Mouse (Mus musculus) layer of hippocampus, postnatal 14 days (tissue): ENCODE results near the gene Fbxl17. TPM values are rescaled to one million over a fixed set of nuclear protein-coding genes. Genes with fewer than 3 reads are reported as not detected.

Source experiments
- DNase-seq, 2 experiments: peaks; one replicate each; pipeline ENCODE4 v3.0.0; 2021 to 2022; ENCODE audit warnings: low spot score in 2 of 2, mixed read lengths in 1 of 2
- total RNA-seq, 2 experiments: library from RNA; stranded (reverse); gene quantifications; 2 replicates each; pipeline ENCODE4 v1.2.3; 2021

The Fbxl17 gene
- total RNA-seq, 2 experiments from 2014 or later = 50.6 to 56.8 TPM

DNA sequence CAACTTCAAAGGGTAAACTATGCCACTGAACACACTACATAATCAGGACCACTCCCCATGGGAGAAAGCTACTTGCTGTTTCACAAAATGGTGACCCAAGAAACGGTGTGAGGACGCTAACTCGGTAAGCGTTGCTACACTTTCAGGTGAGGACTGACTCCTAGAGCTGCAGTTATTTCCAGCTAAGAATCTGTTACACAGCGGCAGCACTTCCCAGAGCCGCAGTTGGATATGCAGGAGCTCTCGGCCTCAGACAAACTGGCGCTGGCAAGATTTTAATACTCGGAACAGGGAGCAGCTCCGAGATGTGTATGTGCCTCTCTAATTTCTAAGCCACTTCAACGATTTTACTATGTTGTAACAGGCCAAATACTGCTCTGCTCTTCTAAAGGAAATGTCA, 157.4 kb downstream of the Fbxl17 start:
- no peak for DNase-seq

DNA sequence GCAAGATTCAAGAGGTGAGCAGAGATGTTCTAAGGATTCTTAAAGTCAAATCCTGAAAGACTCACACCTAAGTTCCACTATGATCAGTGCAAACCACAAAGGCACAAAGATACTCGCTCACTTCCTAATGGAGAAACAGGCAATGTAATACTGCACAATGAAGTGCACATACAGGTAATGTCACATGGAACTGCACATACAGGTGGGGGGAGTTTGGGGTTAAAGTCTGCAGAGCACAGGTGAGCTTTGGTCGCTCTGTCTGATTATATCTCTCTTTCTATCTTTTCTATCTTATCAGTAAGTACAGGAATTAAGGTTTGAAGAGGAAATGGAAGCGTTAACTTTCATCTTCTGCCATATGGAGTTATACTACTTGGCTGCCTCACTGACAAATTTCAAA, 158.6 kb downstream of the Fbxl17 start:
- no peak for DNase-seq

DNA sequence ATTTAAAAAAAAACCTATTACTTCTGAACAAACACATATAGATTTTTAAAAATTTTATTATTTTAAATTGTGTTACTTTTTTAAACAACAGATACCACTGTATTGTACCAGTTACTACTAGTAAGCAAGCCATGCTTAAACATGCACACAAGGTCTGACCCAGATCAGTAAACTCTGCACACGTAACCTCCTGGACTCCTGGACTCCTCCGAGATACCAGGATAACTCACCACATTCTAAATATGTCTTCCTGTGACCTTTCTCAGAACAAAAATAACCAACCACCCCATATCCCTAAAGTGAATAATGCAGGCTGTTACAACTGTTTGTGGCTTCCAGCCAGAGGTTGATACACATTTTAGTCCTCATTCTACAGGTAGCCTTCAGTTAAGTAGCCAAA, 170.9 kb downstream of the Fbxl17 start:
- DNase-seq = no peak

DNA sequence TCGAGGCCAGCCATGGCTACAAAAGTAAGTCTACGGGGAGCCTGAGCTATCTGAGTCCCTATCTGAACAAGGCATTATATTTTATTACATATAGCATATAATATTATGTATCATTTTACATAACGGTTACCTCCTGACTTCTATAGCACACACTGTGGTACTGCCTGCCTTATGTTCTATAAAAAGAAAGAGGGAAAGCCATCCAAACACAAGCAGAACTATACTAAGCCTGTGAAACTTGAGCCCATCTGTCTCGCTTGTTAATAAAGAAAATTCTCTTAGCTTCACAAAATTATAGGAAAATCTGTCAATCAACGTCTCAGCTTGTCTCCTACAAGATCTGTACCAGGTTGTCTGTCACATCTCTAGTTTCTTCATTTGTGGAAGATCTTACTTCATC, 173.6 kb downstream of the Fbxl17 start:
- DNase-seq = peak in 1 of 2 experiments; percentile 34

DNA sequence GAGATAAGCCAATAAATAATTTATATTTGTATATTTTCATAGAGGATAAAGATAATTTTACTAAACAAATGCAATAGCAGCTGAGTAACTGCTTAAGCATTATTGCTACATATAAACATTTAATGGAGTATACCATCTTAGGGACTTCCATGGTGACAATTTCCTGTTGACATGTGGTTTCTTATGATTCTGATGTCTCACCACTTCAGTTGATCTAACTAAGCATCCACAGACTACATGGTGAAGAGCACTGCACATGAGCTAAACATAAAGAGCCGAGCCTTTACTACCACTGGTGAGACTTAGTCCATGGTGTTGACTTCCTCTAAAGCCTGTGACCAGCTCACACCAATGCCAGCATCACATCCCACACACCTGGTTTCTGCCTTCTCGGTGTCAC, 175.1 kb downstream of the Fbxl17 start:
- no peak for DNase-seq

DNA sequence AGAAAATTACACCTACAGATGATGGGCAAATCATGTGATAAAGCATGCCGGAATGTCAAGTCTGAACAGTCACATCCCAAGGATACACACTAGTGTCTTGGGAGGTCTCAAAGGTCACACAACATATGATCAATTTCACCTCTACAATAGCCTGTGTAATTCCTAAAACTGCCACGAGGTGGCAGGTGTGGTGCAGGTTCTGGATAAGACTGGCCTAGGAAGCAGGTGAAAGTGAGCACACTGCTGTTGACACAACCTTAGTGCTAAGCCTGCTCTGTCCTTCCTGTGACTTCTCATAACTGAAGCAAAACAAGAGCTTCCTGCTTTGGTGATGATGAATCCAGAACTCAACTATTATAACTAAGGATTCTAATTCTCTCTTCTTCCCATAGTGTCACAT, 175.8 kb downstream of the Fbxl17 start:
- DNase-seq = peak; percentile 50 to 61

DNA sequence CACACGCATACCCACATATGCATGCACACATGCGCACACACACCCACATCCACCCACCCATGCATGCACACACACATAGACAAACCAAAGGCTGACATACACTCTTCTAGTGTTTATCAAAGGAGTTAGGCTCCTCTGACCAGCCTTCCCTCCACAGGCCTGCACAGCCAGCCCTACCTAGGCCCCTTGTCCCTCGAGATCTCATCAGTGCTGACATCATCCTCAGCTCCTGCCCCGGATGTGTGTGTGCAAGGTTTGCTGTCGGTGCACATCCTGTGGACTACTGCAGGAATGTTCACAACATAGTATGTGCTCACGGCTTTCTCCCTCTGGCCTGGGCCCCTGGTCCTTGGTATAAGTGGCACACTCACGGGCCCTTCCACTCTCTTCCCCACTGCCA, 177.0 kb downstream of the Fbxl17 start:
- DNase-seq = no peak

DNA sequence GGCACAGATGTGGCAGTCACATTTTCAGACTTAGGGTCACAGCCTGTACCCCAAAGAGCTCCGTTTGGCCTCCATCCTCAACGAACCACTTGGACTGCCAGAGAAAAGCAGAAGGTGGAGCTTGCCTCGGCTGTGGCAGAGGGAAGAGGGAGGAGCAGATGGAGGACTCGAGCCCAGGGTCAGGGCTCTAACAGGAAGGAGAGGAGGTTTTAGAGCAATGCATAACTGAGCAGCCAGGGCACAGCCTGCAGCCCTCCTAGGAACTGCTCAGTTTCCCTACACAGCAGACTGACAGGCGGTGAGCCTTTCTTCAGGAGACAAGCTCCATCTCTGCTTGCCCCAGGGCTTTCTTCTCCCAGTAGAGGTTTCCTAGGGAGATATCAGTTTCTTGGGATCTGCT, 178.5 kb downstream of the Fbxl17 start:
- no peak for DNase-seq

DNA sequence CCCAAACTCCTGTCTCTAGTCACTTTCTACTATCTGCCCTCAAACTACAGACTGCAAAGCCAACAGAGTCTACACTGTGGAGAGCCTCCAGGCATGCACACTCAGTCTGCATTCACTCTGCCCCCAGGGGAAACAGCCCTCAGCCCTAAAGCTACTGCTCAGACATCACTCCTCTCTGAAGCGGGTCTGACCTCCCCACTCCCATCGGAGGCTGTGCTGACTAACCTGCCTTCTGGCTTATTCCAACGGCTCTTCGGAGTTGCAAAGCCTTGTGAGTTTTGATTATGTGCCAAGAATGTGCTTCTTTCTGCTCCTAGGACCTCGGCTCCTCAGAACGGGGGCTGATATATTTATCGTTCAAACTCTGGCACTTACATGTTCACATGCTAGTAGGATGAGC, 182.3 kb downstream of the Fbxl17 start:
- no peak for DNase-seq

DNA sequence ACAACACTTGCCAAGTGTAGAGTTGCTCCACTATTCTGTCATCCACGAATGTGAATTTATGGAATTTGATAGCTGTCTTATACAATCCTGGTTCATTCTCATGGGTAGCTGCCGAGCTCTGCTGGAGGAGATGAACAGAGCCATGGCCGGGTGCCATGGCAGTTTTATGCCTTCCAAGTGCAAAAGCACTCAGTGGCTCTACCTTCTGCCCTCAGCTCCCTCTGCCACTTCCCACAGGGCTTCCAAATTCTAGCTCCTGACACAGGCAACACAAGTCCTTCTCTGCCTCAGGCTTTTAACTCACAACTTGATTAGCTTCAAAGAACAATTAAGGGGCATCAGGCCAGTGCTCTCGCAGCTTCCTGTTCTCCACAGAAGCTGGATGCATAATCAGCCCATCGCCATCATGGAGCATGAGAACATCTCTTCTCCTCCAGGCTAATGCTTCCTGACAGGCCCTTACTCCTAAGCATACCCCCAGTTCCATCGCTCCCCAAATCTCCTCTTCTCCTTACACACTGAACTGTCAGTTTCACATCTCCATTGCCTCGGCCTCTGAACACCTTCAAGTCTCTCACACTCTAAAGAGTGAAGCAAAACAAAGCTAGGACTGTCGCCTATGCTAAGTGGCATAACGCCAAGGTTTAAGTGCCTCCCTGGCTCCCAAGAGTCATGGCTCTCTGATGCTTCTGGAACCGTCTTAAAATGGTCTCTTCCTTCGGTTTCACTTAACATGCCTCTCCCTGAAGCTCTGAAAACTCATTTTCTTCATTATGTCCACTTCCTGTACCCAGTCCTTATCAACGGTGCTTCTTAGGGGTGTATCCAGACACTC, 184.0 kb downstream of the Fbxl17 start:
- DNase-seq = no peak

DNA sequence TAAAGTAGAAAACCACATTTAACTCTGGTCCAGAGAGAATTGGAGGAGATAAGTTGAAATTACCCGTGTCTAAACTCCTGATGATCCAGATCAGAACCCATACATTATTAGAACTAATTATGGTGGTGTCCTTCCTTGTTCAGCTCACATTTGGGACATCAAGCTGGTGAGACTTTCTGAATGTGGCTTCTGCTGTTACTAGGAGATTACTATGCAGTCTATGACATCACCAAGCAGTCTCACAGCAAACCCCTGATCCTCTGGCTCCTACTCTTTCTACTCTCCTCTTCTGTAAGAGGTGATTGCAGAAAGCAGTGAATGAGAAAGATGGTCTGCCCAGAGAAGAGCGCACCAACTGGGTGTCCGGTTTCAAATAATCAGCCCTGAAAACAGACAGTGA, 187.0 kb downstream of the Fbxl17 start:
- no peak for DNase-seq

DNA sequence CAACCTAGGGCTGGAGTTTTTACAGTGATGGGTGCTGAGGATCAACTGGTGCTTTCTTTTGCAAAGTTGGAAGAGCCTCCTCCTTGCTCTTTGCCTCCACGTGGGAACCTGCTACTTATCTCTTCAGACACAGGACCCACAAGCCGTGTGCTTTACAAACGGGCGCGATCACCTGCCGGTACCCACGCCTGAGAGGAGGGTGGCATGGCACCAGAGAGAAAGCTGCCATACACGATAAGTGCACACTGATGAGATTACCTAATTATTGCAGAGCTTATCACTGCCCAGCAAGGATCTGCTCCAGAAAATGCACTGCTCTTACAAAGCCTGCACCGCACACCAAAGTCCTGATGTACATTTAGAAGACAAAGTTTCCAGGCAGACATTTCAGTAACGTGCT, 187.5 kb downstream of the Fbxl17 start:
- no peak for DNase-seq

DNA sequence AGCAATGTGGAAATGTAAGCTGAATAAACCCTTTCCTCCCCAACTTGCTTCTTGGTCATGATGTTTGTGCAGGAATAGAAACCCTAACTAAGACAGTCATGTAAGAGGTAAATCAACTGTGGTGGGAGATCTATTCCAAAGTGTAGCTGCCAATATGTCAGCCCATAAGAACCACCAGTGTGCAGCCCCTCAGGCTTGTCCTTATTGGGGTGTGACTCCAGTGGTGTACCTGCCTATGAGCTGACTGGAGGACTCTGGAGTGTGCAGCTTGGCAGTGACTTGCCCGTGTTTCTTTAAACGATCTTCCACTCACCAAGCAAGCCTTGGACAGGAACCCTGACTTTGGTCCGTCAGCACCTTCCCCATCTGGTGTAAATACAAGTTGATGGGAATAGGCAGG, 188.2 kb downstream of the Fbxl17 start:
- no peak for DNase-seq

DNA sequence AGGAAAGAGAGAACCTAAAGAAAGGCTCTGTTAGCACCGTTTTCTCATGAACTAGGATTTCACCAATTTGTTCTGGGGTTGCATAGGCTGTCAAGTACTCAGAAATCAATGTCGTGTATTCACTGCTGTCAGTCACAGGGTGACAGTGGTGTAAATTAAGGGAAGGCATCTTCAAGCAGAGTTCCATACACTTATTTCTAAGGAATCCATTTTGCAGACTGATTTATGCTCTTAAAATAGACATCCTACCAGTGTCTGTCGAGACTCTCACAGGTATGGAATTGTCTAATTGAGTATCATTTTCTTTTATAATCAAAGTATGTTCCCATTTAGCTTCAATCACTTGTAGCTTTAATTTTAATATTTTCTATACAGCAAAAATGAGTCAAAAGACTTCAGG, 189.8 kb downstream of the Fbxl17 start:
- no peak for DNase-seq

DNA sequence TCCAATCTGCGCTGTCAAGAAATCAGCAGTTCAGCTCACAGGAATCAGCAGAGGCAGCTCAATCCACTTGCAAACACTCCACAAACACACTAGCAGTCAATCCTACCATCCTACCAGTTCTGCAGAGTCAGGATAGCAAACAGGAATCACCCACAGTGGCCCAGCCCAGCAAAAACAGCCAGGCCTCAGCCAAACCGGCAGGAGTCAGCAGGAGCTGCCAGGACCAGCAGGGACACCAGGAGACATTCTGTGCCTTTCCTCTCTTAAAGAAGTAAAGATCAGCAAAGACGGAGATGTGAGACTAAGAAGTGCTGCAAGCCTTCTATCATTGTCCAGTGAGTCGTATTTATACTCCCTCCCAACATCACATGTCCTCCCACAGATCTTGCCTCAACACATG, 196.0 kb downstream of the Fbxl17 start:
- no peak for DNase-seq

DNA sequence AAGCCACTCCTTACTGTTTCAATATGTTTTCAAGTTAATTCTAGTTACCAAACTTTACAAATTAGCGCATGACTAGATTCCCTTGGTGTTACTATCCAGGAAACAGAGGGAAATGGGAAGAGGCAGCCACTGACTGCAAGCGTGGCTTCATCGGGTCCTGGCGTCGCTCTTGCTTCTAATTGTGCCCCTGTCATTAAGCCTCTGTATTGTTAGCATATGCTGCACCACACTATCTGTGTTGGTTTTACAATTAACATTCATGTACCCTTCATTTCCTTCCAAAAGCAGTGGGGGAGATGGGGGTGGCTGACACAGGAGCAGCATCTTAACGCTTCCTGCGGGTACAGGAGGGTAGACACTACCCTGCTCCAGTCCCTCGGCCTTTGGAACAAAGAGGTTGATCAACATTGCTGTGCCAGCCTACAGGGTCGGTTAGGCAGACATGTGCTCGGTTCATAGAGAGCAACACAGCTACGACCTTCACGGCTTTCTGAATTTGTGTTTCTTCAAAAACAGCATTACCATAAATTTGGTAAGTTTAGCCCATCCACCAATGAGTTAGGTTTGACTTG, 197.9 kb downstream of the Fbxl17 start:
- DNase-seq = no peak

DNA sequence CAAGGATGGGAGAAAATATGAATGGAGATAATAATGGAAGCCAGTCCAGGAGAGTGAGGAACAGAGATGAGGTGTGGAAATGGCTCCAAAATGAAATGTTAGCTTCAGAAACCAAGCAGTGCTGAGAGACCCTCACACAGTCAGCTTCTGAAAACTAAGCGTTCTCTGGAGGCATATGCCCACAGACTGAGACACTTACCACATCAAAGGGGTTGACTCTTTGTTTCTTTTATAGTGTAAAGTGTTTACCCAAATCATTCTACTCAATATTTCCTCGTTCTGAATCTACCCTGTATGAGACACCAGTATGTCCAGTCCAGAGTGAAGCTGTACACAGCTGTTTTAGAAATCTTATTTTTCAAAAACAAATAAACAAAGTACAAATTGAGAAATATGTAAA, 204.3 kb downstream of the Fbxl17 start:
- DNase-seq = no peak

DNA sequence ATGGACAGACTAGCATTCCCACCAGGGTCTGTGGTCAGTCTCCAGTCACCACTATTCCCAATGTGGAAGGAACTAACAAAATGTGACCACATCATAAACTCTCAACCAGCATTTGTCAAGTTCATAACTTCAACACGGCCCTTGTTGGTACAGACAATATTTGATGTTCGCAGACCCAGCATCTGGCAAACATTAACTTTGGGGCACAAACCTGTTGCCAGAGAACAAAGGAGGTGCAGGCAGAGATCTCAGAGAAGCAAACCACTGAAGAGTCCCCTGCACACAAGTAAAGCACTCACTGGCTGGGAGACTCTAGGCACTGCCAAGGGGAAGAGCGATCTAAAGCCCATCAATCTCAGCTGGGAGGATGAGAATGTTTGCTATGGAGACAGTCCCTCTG, 204.9 kb downstream of the Fbxl17 start:
- DNase-seq = no peak

DNA sequence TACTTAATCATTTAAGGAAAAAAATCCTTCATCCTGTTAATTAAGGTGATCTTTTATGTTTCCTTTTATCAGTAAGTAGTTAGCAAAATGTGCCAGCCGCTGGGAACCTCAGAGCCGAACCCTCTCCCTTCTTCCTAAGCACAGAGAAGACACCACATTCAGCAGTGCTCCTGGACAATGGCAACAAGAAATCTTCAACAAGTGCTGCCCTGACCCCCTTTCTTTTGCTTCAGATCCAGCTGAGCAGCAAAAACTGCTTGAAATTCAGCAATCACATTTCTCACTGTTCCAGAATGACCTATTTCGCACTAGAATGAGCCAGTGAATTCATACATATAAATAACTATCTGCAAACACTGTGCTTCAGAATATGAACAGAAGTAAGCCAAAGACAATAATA, 205.8 kb downstream of the Fbxl17 start:
- no peak for DNase-seq

DNA sequence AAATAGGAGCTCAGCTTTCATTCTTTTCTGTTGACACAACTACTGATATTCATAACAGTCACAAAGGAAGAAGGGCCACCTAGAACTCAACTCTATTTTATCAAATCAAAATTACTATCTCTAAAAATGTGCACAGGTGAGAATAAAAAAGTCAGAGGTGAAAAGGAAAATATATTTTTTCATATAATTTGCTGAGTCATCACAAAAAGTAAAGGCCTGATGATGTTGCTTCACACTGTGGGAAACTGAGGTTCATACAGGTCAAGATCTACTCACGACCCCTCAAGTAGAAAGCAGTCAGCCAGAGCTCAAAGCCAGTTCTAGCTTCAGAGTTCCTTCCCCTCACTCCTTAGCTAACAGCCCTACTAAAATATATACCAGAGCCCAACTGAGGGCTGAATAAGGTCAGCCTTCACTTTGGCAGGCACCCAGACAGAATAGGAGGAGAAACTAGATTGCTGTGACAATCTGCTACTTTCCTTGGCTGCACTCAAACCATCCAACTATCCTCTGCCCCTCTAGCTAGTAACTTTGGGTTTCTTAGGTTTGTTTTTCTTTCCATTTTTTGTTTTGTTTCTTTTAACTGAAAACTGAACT, 210.4 kb downstream of the Fbxl17 start:
- no peak for DNase-seq

DNA sequence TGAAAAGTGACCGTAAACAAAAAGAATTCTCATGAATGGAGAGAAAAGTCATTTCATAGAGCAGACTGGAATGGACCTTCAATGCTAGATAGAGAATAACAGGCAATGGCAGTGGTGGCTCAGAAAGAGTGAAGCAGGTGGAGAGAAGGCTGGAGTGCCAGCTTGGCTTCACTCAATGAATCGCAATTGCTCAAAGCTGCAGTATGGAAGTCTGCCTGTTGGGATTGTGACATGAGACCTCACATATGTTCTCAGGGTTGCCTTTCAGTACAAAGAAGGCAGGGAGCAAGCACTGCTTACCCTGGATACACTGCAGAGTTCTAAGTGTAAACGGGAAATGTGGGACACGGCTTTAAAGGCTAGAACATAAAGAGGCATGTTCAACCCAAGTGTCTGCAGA, 211.0 kb downstream of the Fbxl17 start:
- peak in 1 of 2 experiments; percentile 36 for DNase-seq

DNA sequence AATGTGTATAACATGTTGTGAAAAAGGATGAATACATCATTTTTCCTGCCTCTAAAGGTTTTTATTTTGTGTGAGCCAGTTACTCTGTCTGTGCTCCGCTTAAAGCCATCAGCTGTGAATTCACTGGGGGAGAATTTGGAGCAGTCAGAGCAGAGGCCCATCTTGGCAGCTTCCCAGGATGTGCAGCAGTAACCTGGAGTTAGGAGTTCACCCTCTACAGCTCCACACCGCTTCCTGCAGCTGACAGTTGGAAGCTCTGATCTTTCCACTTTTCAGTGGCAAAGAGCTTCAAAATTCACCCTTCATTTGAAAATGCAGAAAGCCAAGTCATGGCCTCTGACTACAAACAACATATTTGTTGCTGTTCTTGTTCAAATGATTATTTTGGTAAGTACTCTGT, 212.4 kb downstream of the Fbxl17 start:
- DNase-seq = no peak
